Mouse (Mus musculus): Measurements from ENCODE around the gene Apex2.

- TF ChIP-seq CTCF (IDR thresholded peaks at IDR 0.05; ENCODE audit: insufficient read depth, low read length) (no peak), POLR2A (IDR thresholded peaks at IDR 0.05; ENCODE audit: borderline replicate concordance, extremely low read depth, low read depth, low read length) (no peak)
These were observed 42.4 kb downstream of the Apex2 start, which contains the start of gene Alas2 for GRCm38 (mm10) chrX:150547239-150547638.

All from lung, adult 2 months (tissue).